ENCODE assay signal across 24 mouse cellular contexts in the genomic region with DNA sequence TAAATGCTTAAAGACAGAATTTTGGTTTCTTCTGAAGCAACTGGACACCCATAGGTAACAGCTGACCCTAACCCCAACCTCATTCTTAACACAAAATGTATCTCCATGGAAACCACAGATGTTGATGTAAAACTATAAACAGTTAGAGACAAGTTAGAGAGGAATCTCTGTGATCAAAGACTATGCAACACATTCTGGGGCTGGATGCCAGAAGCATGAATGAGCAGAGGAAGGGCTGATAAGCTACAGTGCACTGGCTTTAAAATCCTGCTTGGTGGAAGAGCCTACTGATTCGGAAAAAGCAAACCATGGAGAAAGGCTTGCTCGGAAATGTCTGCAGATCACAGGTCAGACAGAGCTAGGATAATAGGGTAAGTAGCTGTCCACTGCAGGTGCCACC. TPM values are rescaled to one million over a fixed set of nuclear protein-coding genes. Genes with fewer than 3 reads are reported as not detected.
DNase-seq lines count a peak whose midpoint lies in the region; ATAC-seq and TF ChIP-seq lines count a peak whose summit lies in the region.
"Had no signal": no experiment of that assay in that cellular context is flagged by ENCODE, and none has a peak within 500 bp of the region (broad histone marks: within the 10 kb centered on the region; RNA-seq: fewer than 3 reads in every experiment).

No protein-coding gene starts in this region.

- H3K27ac ChIP-seq in heart, embryonic 10.5 days, result 0 out of 2 replicates have a peak overlapping the region, but pooled peaks have one; percentile 44
- H3K27ac ChIP-seq in lung, embryonic 14.5 days (ENCODE audit: low read depth), result peak overlapping the region; percentile 74
- peak overlapping the region; percentile 17; the same call in 1 of the 2 replicates for H3K27ac ChIP-seq in heart, embryonic 16.5 days (ENCODE audit: low read length)
- H3K27ac ChIP-seq: embryonic facial prominence, embryonic 12.5 days; limb, embryonic 15.5 days; midbrain, embryonic 12.5 days; neural tube, embryonic 13.5 days; stomach, postnatal 0 days had no signal

- intact Hi-C loops in heart, postnatal 25 days (cut with DNase I), result loop anchor here (5.0 kb wide), 2 partner anchors 34 to 71 kb away; a partner anchor contains a TSS

- H3K9me3 ChIP-seq in heart, embryonic 10.5 days, result no peaks in the 10 kb centered on the region
- H3K9me3 ChIP-seq in lung, embryonic 14.5 days (ENCODE audit: low read depth, low read length), result no peaks in the 10 kb centered on the region
- no peaks in the 10 kb centered on the region for H3K9me3 ChIP-seq in heart, embryonic 16.5 days (replicated peaks; ENCODE audit: control insufficient read depth, low read length)
- H3K9me3 ChIP-seq: embryonic facial prominence, embryonic 12.5 days; limb, embryonic 15.5 days; midbrain, embryonic 12.5 days; neural tube, embryonic 13.5 days had no signal

- 26% methylated on average over 2 of the region's 2 CpGs for WGBS in heart, embryonic 10.5 days
- WGBS in lung, embryonic 14.5 days, result 27% methylated on average over 2 of the region's 2 CpGs
- WGBS in heart, embryonic 16.5 days, result 17% methylated on average over 2 of the region's 2 CpGs

- H3K4me1 ChIP-seq in heart, embryonic 10.5 days, result peaks cover 40% of the 10 kb centered on the region
- H3K4me1 ChIP-seq in lung, embryonic 14.5 days (ENCODE audit: insufficient read depth), result peaks cover 15% of the 10 kb centered on the region; the same call in 1 of the 2 replicates
- peaks cover 28% of the 10 kb centered on the region for H3K4me1 ChIP-seq in heart, embryonic 16.5 days (ENCODE audit: control insufficient read depth, insufficient read depth, low read length)
- H3K4me1 ChIP-seq: midbrain, embryonic 12.5 days had no signal

- TF ChIP-seq CTCF in lung, embryonic 14.5 days (IDR thresholded peaks at IDR 0.05; ENCODE audit: low read depth), result no peak

- ATAC-seq in lung, embryonic 14.5 days (ENCODE audit: insufficient read depth), result peak; percentile 90
- ATAC-seq in heart, embryonic 16.5 days (replicated peaks; ENCODE audit: extremely low read depth, insufficient read depth, low FRiP score), result no peak
- ATAC-seq: forebrain, embryonic 16.5 days; hindbrain, embryonic 16.5 days had no signal

- no peak overlapping the region for H3K4me3 ChIP-seq in heart, embryonic 10.5 days
- no peak overlapping the region for H3K4me3 ChIP-seq in lung, embryonic 14.5 days (ENCODE audit: low read depth, low read length)
- H3K4me3 ChIP-seq in heart, embryonic 16.5 days (ENCODE audit: low read length), result no peak overlapping the region
- H3K4me3 ChIP-seq: embryonic facial prominence, embryonic 12.5 days; limb, embryonic 15.5 days; midbrain, embryonic 12.5 days; neural tube, embryonic 13.5 days had no signal

- H3K27me3 ChIP-seq in heart, embryonic 10.5 days (ENCODE audit: insufficient read depth, poor library complexity, severe bottlenecking), result no peaks in the 10 kb centered on the region
- no peaks in the 10 kb centered on the region for H3K27me3 ChIP-seq in lung, embryonic 14.5 days (ENCODE audit: insufficient read depth, low read length)
- H3K27me3 ChIP-seq in heart, embryonic 16.5 days (ENCODE audit: control insufficient read depth, insufficient read depth, low read length), result no peaks in the 10 kb centered on the region
- H3K27me3 ChIP-seq: embryonic facial prominence, embryonic 12.5 days; limb, embryonic 15.5 days; midbrain, embryonic 12.5 days; neural tube, embryonic 13.5 days had no signal

- no peak overlapping the region for H3K9ac ChIP-seq in lung, embryonic 14.5 days
- H3K9ac ChIP-seq in heart, embryonic 16.5 days (ENCODE audit: low read length), result no peak overlapping the region
- H3K9ac ChIP-seq: embryonic facial prominence, embryonic 12.5 days; limb, embryonic 15.5 days; midbrain, embryonic 12.5 days; neural tube, embryonic 13.5 days had no signal

- peak overlapping the region; percentile 38 for H3K4me2 ChIP-seq in lung, embryonic 14.5 days
- no peak overlapping the region for H3K4me2 ChIP-seq in heart, embryonic 16.5 days (ENCODE audit: low read depth, low read length)
- H3K4me2 ChIP-seq: embryonic facial prominence, embryonic 12.5 days; limb, embryonic 15.5 days; midbrain, embryonic 12.5 days; neural tube, embryonic 13.5 days had no signal

- peaks cover 13% of the 10 kb centered on the region; the same call in 1 of the 2 replicates for H3K36me3 ChIP-seq in heart, embryonic 10.5 days
- peaks cover 17% of the 10 kb centered on the region for H3K36me3 ChIP-seq in lung, embryonic 14.5 days (ENCODE audit: insufficient read depth)
- peaks cover 3% of the 10 kb centered on the region; the same call in 1 of the 2 replicates for H3K36me3 ChIP-seq in heart, embryonic 16.5 days (ENCODE audit: control insufficient read depth, insufficient read depth)
- H3K36me3 ChIP-seq: midbrain, embryonic 12.5 days; neural tube, embryonic 13.5 days had no signal

- no peak for DNase-seq in heart, embryonic 10.5 days (ENCODE audit: low spot score)
- DNase-seq in heart, postnatal 25 days (ENCODE audit: low spot score), result no peak
- DNase-seq in lung, embryonic 14.5 days, result peak; percentile 87
- DNase-seq in lung, postnatal 25 days (ENCODE audit: low spot score), result no peak
- peak; percentile 64 for DNase-seq in lung, postnatal 36 days
- DNase-seq in layer of hippocampus, adult 8-10 months (ENCODE audit: low spot score in 2 of 2), result no peak
- DNase-seq in cerebellum, adult 9-11 months, result no peak
- DNase-seq: cerebellum, adult 8-10 months; kidney, adult 11 months; kidney, postnatal 25 days; right cerebral cortex, postnatal 14 days; thymus, postnatal 14 days had no signal

RNA-seq across cellular contexts. Expression of a gene that starts 31.7 kb away (rescaled TPM):
- polyA plus RNA-seq in heart, embryonic 10.5 days (2016; fragmentation: Nextera tagmentation; extraction: Ambion mirVana), result 0.46 and 0.58 TPM in 2 replicates
- under 1 TPM; 0.08 to 0.42 TPM for total RNA-seq in heart, postnatal 25 days (2021)
- 0.42 and 0.68 TPM in 2 replicates for polyA plus RNA-seq in lung, embryonic 14.5 days (2014; fragmentation: Nextera tagmentation; extraction: Ambion mirVana)
- 0.29 and 0.32 TPM in 2 replicates for polyA plus RNA-seq in heart, embryonic 16.5 days (2015; fragmentation: Nextera tagmentation; extraction: Ambion mirVana)
- total RNA-seq in layer of hippocampus, adult 8-10 months (2022), result under 1 TPM; 0.19 to 0.37 (median 0.32) TPM
- total RNA-seq: adrenal gland, postnatal 36 days; gastrocnemius, adult 8-10 months; left cerebral cortex, postnatal 25 days had no signal
- polyA plus RNA-seq: liver, embryonic 16.5 days; neural tube, embryonic 13.5 days had no signal

RNA-seq across cellular contexts. Expression of a gene that starts 34.6 kb away (rescaled TPM):
- polyA plus RNA-seq in heart, embryonic 10.5 days (2016; fragmentation: Nextera tagmentation; extraction: Ambion mirVana), result 16.8 and 20.0 TPM in 2 replicates
- 10 to 100 TPM; 74.5 to 83.0 TPM for total RNA-seq in heart, postnatal 25 days (2021)
- 52.4 and 53.1 TPM in 2 replicates for polyA plus RNA-seq in lung, embryonic 14.5 days (2014; fragmentation: Nextera tagmentation; extraction: Ambion mirVana)
- polyA plus RNA-seq in heart, embryonic 16.5 days (2015; fragmentation: Nextera tagmentation; extraction: Ambion mirVana), result 14.8 and 19.4 TPM in 2 replicates
- total RNA-seq in layer of hippocampus, adult 8-10 months (2022), result 10 to 100 TPM in 2 of 4 experiments, 1 to 10 TPM in 2; 9.0 to 10.6 (median 9.7) TPM

Comparison
In these comparisons a context has a peak if more than half of its experiments do, and no peak if none do; other contexts are left out.
1. DNase-seq: peak in lung, embryonic 14.5 days (single experiment) and lung, postnatal 36 days (single experiment); none in heart, embryonic 10.5 days (single experiment), heart, postnatal 25 days (single experiment), lung, postnatal 25 days (single experiment), layer of hippocampus, adult 8-10 months (0 of 2) and cerebellum, adult 9-11 months (single experiment).
2. H3K27ac ChIP-seq: peak in every context shown above with its lines; median percentile 74 in lung, embryonic 14.5 days; 44 in heart, embryonic 10.5 days; 17 in heart, embryonic 16.5 days.